In genomic region chr13:55535191-55535590, GRCm38 (mm10) we compare ENCODE assay signal across 11 mouse cellular contexts. TPM values are rescaled to one million over a fixed set of nuclear protein-coding genes. Genes with fewer than 3 reads are reported as not detected.
A peak's percentile ranks its signal among the peaks of the same experiment; 100 is the strongest.
DNase-seq lines count a peak whose midpoint lies in the region; ATAC-seq lines count a peak whose summit lies in the region.
"Had no signal": no experiment of that assay in that cellular context is flagged by ENCODE, and none has a peak within 500 bp of the region (broad histone marks: within the 10 kb centered on the region; RNA-seq: fewer than 3 reads in every experiment).

No protein-coding gene starts in this region.

- 91% methylated on average over 15 of the region's 15 CpGs for WGBS in heart, embryonic 15.5 days
- WGBS in hindbrain, embryonic 13.5 days, result 93% methylated on average over 15 of the region's 15 CpGs
- WGBS in midbrain, embryonic 13.5 days, result 93% methylated on average over 15 of the region's 15 CpGs

- H3K9ac ChIP-seq in heart, embryonic 15.5 days, result no peak overlapping the region
- peak overlapping the region; percentile 89 for H3K9ac ChIP-seq in hindbrain, embryonic 13.5 days
- H3K9ac ChIP-seq in midbrain, embryonic 13.5 days (replicated peaks), result peak overlapping the region; percentile 83; the same call in 1 of the 2 replicates

- no peak for ATAC-seq in heart, embryonic 15.5 days (replicated peaks; ENCODE audit: insufficient number of reproducible peaks, insufficient read depth, low FRiP score, low read depth)
- no peak for ATAC-seq in hindbrain, embryonic 13.5 days (ENCODE audit: low FRiP score)
- ATAC-seq in midbrain, embryonic 13.5 days, result no peak
- no peak for ATAC-seq in erythroid progenitor cell, adult 5-6 weeks (replicated peaks; ENCODE audit: low FRiP score, poor library complexity, severe bottlenecking)

- H3K27ac ChIP-seq in heart, embryonic 15.5 days, result no peak overlapping the region
- no peak overlapping the region for H3K27ac ChIP-seq in brown adipose tissue, adult 24 weeks (replicated peaks; ENCODE audit: low read depth, low read length)
- 0 out of 2 replicates have a peak overlapping the region, but pooled peaks have one; percentile 86 for H3K27ac ChIP-seq in hindbrain, embryonic 13.5 days
- H3K27ac ChIP-seq in midbrain, embryonic 13.5 days, result no peak overlapping the region

- peaks cover 56% of the 10 kb centered on the region for H3K36me3 ChIP-seq in heart, embryonic 15.5 days
- peaks cover 77% of the 10 kb centered on the region for H3K36me3 ChIP-seq in hindbrain, embryonic 13.5 days
- peaks cover 79% of the 10 kb centered on the region for H3K36me3 ChIP-seq in midbrain, embryonic 13.5 days

- no peak for DNase-seq in heart, adult 11 months
- DNase-seq in c-Kit-positive CD71-positive TER-119-positive erythroid progenitor cells, embryonic 14.5 days (ENCODE audit: low spot score), result no peak
- DNase-seq in embryo, embryonic 9.5 days (ENCODE audit: extremely low spot score), result no peak
- DNase-seq: lung, postnatal 36 days; thymus, postnatal 4 days had no signal

- H3K4me2 ChIP-seq in heart, embryonic 15.5 days, result peak overlapping the region; percentile 90
- peak overlapping the region; percentile 91 for H3K4me2 ChIP-seq in hindbrain, embryonic 13.5 days
- H3K4me2 ChIP-seq in midbrain, embryonic 13.5 days (replicated peaks), result peak overlapping the region; percentile 94

- H3K9me3 ChIP-seq in heart, embryonic 15.5 days (replicated peaks), result no peaks in the 10 kb centered on the region
- H3K9me3 ChIP-seq in hindbrain, embryonic 13.5 days, result no peaks in the 10 kb centered on the region
- no peaks in the 10 kb centered on the region for H3K9me3 ChIP-seq in midbrain, embryonic 13.5 days

- no peaks in the 10 kb centered on the region for H3K27me3 ChIP-seq in heart, embryonic 15.5 days
- no peaks in the 10 kb centered on the region for H3K27me3 ChIP-seq in hindbrain, embryonic 13.5 days
- H3K27me3 ChIP-seq in midbrain, embryonic 13.5 days, result no peaks in the 10 kb centered on the region
- H3K27me3 ChIP-seq: Patski had no signal

- H3K4me1 ChIP-seq in heart, embryonic 15.5 days (replicated peaks), result peaks cover 15% of the 10 kb centered on the region
- H3K4me1 ChIP-seq in brown adipose tissue, adult 24 weeks (ENCODE audit: control insufficient read depth, insufficient read depth, insufficient read length, low read length), result 0 out of 2 replicates have a peak, but pooled peaks cover 3% of the 10 kb centered on the region
- peaks cover 26% of the 10 kb centered on the region for H3K4me1 ChIP-seq in hindbrain, embryonic 13.5 days (replicated peaks)
- peaks cover 17% of the 10 kb centered on the region for H3K4me1 ChIP-seq in midbrain, embryonic 13.5 days (replicated peaks)

- H3K4me3 ChIP-seq in heart, embryonic 15.5 days, result peak overlapping the region; percentile 84; the same call in 1 of the 2 replicates
- H3K4me3 ChIP-seq in brown adipose tissue, adult 24 weeks (ENCODE audit: insufficient read depth, low read depth, low read length), result peak overlapping the region; percentile 65
- peak overlapping the region; percentile 80 for H3K4me3 ChIP-seq in hindbrain, embryonic 13.5 days
- peak overlapping the region; percentile 80 for H3K4me3 ChIP-seq in midbrain, embryonic 13.5 days (replicated peaks)

RNA-seq across cellular contexts. Expression of gene Ddx41, which starts 1.3 kb away (rescaled TPM):
- 23.6 and 34.7 TPM in 2 replicates for polyA plus RNA-seq in heart, embryonic 15.5 days (2015; fragmentation: Nextera tagmentation; extraction: Ambion mirVana)
- polyA plus RNA-seq in brown adipose tissue, adult 24 weeks (2012; ENCODE audit: insufficient read depth, insufficient read length, missing spikeins), result 16.0 and 17.6 TPM in 2 replicates
- polyA plus RNA-seq in hindbrain, embryonic 13.5 days (2015; fragmentation: Nextera tagmentation; extraction: Ambion mirVana), result 55.6 and 55.9 TPM in 2 replicates
- polyA plus RNA-seq in midbrain, embryonic 13.5 days (2015; fragmentation: Nextera tagmentation; extraction: Ambion mirVana), result 60.2 and 66.6 TPM in 2 replicates
- 5.8 and 5.9 TPM in 2 replicates for total RNA-seq in erythroid progenitor cell, adult 5-6 weeks (2015; ENCODE audit: low replicate concordance)
- total RNA-seq in erythroid progenitor cell, adult 5-6 weeks (2017; ENCODE audit: low replicate concordance), result 9.1 and 28.7 TPM in 2 replicates

RNA-seq across cellular contexts. Expression of gene Dok3, which starts 6.1 kb away (rescaled TPM):
- 1.3 and 3.0 TPM in 2 replicates for polyA plus RNA-seq in heart, embryonic 15.5 days (2015; fragmentation: Nextera tagmentation; extraction: Ambion mirVana)
- 1.3 and 2.4 TPM in 2 replicates for polyA plus RNA-seq in brown adipose tissue, adult 24 weeks (2012; ENCODE audit: insufficient read depth, insufficient read length, missing spikeins)
- polyA plus RNA-seq in hindbrain, embryonic 13.5 days (2015; fragmentation: Nextera tagmentation; extraction: Ambion mirVana), result 4.1 and 5.7 TPM in 2 replicates
- 4.3 and 4.7 TPM in 2 replicates for polyA plus RNA-seq in midbrain, embryonic 13.5 days (2015; fragmentation: Nextera tagmentation; extraction: Ambion mirVana)
- total RNA-seq in erythroid progenitor cell, adult 5-6 weeks (2015; ENCODE audit: low replicate concordance), result 23.8 and 31.4 TPM in 2 replicates
- total RNA-seq in erythroid progenitor cell, adult 5-6 weeks (2017; ENCODE audit: low replicate concordance), result 5.5 and 7.1 TPM in 2 replicates

RNA-seq across cellular contexts. Expression of gene Pdlim7, which starts 21.7 kb away (rescaled TPM):
- 221 and 251 TPM in 2 replicates for polyA plus RNA-seq in heart, embryonic 15.5 days (2015; fragmentation: Nextera tagmentation; extraction: Ambion mirVana)
- 8.0 and 16.1 TPM in 2 replicates for polyA plus RNA-seq in brown adipose tissue, adult 24 weeks (2012; ENCODE audit: insufficient read depth, insufficient read length, missing spikeins)
- 141 and 146 TPM in 2 replicates for polyA plus RNA-seq in hindbrain, embryonic 13.5 days (2015; fragmentation: Nextera tagmentation; extraction: Ambion mirVana)
- 145 and 159 TPM in 2 replicates for polyA plus RNA-seq in midbrain, embryonic 13.5 days (2015; fragmentation: Nextera tagmentation; extraction: Ambion mirVana)
- 0.84 and 1.4 TPM in 2 replicates for total RNA-seq in erythroid progenitor cell, adult 5-6 weeks (2015; ENCODE audit: low replicate concordance)
- total RNA-seq in erythroid progenitor cell, adult 5-6 weeks (2017; ENCODE audit: low replicate concordance), result 0.15 and 3.5 TPM in 2 replicates

RNA-seq across cellular contexts. Expression of gene Fam193b, which starts 35.7 kb away (rescaled TPM):
- 17.1 and 22.6 TPM in 2 replicates for polyA plus RNA-seq in heart, embryonic 15.5 days (2015; fragmentation: Nextera tagmentation; extraction: Ambion mirVana)
- 4.4 and 9.7 TPM in 2 replicates for polyA plus RNA-seq in brown adipose tissue, adult 24 weeks (2012; ENCODE audit: insufficient read depth, insufficient read length, missing spikeins)
- 57.0 and 57.1 TPM in 2 replicates for polyA plus RNA-seq in hindbrain, embryonic 13.5 days (2015; fragmentation: Nextera tagmentation; extraction: Ambion mirVana)
- polyA plus RNA-seq in midbrain, embryonic 13.5 days (2015; fragmentation: Nextera tagmentation; extraction: Ambion mirVana), result 64.9 and 72.3 TPM in 2 replicates
- 39.6 and 64.6 TPM in 2 replicates for total RNA-seq in erythroid progenitor cell, adult 5-6 weeks (2015; ENCODE audit: low replicate concordance)
- total RNA-seq in erythroid progenitor cell, adult 5-6 weeks (2017; ENCODE audit: low replicate concordance), result 39.5 and 47.1 TPM in 2 replicates

RNA-seq across cellular contexts. Expression of gene Tmed9, which starts 38.3 kb away (rescaled TPM):
- polyA plus RNA-seq in heart, embryonic 15.5 days (2015; fragmentation: Nextera tagmentation; extraction: Ambion mirVana), result 103 TPM in 2 replicates
- 34.0 and 61.2 TPM in 2 replicates for polyA plus RNA-seq in brown adipose tissue, adult 24 weeks (2012; ENCODE audit: insufficient read depth, insufficient read length, missing spikeins)
- 112 and 114 TPM in 2 replicates for polyA plus RNA-seq in hindbrain, embryonic 13.5 days (2015; fragmentation: Nextera tagmentation; extraction: Ambion mirVana)
- 103 and 125 TPM in 2 replicates for polyA plus RNA-seq in midbrain, embryonic 13.5 days (2015; fragmentation: Nextera tagmentation; extraction: Ambion mirVana)
- 28.1 and 33.2 TPM in 2 replicates for total RNA-seq in erythroid progenitor cell, adult 5-6 weeks (2015; ENCODE audit: low replicate concordance)
- total RNA-seq in erythroid progenitor cell, adult 5-6 weeks (2017; ENCODE audit: low replicate concordance), result 31.1 and 62.9 TPM in 2 replicates
